Mouse (Mus musculus): ENCODE data around the gene Fchsd2. TPM values are rescaled to one million over a fixed set of nuclear protein-coding genes. Genes with fewer than 3 reads are reported as not detected.

Fchsd2 gene
- polyA plus RNA-seq, 2 experiments from 2014 or later: 31.3 to 40.6 TPM

GRCm38 (mm10) chr7:101072123-101072740 lies 20.4 kb upstream of the Fchsd2 start:
- ATAC-seq: no peak

- ATAC-seq: no peak
Measured at GRCm38 (mm10) chr7:101074170-101074767, 18.4 kb upstream of the Fchsd2 start.

GRCm38 (mm10) chr7:101083562-101084166 lies 9.0 kb upstream of the Fchsd2 start:
- no peak for ATAC-seq

- no peak for ATAC-seq
Measured at GRCm38 (mm10) chr7:101084816-101085456, 7.7 kb upstream of the Fchsd2 start.

GRCm38 (mm10) chr7:101085779-101086178 lies 6.9 kb upstream of the Fchsd2 start:
- no peak for ATAC-seq

GRCm38 (mm10) chr7:101088687-101089086 lies 4.0 kb upstream of the Fchsd2 start:
- no peak for ATAC-seq

GRCm38 (mm10) chr7:101089242-101089641 lies 3.4 kb upstream of the Fchsd2 start:
- ATAC-seq: peak; percentile 32

- ATAC-seq: no peak
Measured at GRCm38 (mm10) chr7:101093231-101093630, 568 bp downstream of the Fchsd2 start.

GRCm38 (mm10) chr7:101094746-101095145 lies 2.1 kb downstream of the Fchsd2 start:
- ATAC-seq: peak; percentile 89

GRCm38 (mm10) chr7:101095560-101095959 lies 2.9 kb downstream of the Fchsd2 start:
- ATAC-seq: no peak

GRCm38 (mm10) chr7:101096576-101096975 lies 3.9 kb downstream of the Fchsd2 start:
- no peak for ATAC-seq

- ATAC-seq: no peak
Measured at GRCm38 (mm10) chr7:101097084-101097483, 4.4 kb downstream of the Fchsd2 start.

GRCm38 (mm10) chr7:101099981-101100380 lies 7.3 kb downstream of the Fchsd2 start:
- ATAC-seq: no peak

- ATAC-seq: no peak
Measured at GRCm38 (mm10) chr7:101101156-101101691, 8.6 kb downstream of the Fchsd2 start.

GRCm38 (mm10) chr7:101106666-101107065 lies 14.0 kb downstream of the Fchsd2 start:
- ATAC-seq: no peak

- no peak for ATAC-seq
Measured at GRCm38 (mm10) chr7:101107073-101107810, 14.6 kb downstream of the Fchsd2 start.

GRCm38 (mm10) chr7:101107968-101108652 lies 15.4 kb downstream of the Fchsd2 start:
- ATAC-seq: peak; percentile 91

- peak; percentile 8 for ATAC-seq
Measured at GRCm38 (mm10) chr7:101108653-101109005, 16.0 kb downstream of the Fchsd2 start.

GRCm38 (mm10) chr7:101109006-101109855 lies 16.6 kb downstream of the Fchsd2 start:
- no peak for ATAC-seq

- ATAC-seq: no peak
Measured at GRCm38 (mm10) chr7:101109856-101110350, 17.2 kb downstream of the Fchsd2 start.

GRCm38 (mm10) chr7:101113410-101113809 lies 20.7 kb downstream of the Fchsd2 start:
- peak; percentile 82 for ATAC-seq

All from activated CD4-positive, CD25-positive, alpha-beta regulatory T cell, adult 4 months (primary cell).